Mouse (Mus musculus): ENCODE data around the gene Coro2b.

Gene Coro2b

GRCm38 (mm10) chr9:62539251-62539711 lies 2.4 kb upstream of the Coro2b start:
- no peak for DNase-seq (ENCODE audit: low spot score)

DNA sequence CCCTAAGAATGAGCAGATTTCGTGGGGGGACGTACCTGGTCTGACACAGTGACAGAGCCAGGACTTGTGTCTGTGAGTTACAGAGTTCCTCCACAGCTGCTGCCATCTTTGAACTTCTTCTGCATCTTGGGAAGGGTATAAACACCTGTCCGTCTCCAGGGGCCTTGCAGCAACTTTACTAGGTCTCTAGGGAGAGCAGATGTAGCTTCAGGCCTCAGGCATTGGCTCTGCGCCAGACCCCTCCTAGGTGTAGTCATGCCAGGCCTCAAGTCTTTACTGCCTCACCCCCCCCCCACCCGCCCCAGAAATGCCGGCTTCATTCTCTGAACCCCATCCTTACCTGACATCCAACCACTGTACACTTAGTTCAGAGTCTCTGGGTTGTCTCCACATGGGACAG lies 1.1 kb upstream of the Coro2b start:
- no peak for DNase-seq (ENCODE audit: low spot score)

GRCm38 (mm10) chr9:62536119-62536654 lies 657 bp downstream of the Coro2b start:
- DNase-seq (ENCODE audit: low spot score), result no peak

GRCm38 (mm10) chr9:62535566-62535965 lies 1.3 kb downstream of the Coro2b start:
- DNase-seq (ENCODE audit: low spot score), result no peak

DNA sequence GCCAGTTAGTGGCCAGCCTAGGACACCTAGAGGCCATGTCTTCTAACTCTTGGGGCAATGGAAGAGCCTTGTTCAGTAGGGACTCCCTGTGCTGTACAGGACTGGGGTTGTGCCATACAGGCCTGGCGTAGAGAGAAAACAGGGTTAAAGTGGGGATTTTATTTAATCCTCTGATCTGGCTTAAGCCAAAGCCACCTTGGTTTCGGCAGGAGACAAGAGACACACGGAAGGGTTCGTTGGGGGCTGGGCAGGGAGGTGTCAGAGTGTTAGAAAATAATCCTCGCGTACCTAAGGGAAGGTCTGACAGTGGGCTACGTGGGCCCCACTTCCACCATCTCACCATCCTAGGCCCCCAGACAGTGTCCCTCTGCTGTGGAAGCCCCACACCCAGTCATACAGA lies 2.2 kb downstream of the Coro2b start:
- no peak for DNase-seq (ENCODE audit: low spot score)

- no peak for DNase-seq (ENCODE audit: low spot score)
Observed at GRCm38 (mm10) chr9:62534158-62534557, 2.7 kb downstream of the Coro2b start.

DNA sequence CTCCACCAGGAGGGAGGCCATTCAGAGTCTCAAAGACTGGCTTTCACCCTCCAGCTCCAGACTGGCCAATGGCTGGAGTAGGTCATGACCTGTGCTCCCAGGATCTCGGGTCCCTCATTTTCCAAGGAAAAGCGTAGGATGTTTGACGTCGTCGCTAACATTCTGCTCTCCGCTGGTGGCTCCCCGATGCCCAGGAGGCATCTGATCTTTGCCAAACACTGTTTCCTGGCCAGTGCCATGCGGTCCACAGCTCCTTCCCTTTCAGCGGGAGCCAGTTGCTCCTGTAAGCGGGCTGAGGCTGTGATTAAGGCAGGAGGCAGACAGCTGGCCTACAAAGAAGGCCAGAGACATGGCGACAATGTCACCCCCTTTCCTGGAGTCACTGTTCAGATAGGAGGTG lies 4.0 kb downstream of the Coro2b start:
- no peak for DNase-seq (ENCODE audit: low spot score)

GRCm38 (mm10) chr9:62531459-62532275 lies 5.2 kb downstream of the Coro2b start:
- peak; percentile 29 for DNase-seq (ENCODE audit: low spot score)

DNA sequence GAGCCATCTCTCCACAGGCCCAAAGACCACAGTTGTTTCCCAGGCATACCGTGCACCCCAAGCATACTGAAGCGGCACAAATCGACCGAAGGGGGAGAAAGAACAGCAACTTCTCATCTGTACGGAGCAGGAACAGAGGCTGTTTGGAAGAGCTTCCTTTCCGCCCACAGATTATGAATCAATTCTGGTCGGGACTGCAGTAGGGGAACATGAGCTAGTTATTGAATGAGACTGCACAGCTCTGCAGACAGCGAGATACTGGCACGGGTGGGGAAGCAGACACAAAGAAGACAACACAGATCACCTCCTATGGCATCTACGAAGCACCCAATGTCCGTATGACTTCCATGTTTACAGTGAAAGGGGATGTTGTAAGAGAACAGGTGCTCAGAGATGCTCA lies 8.3 kb downstream of the Coro2b start:
- no peak for DNase-seq (ENCODE audit: low spot score)

- DNase-seq (ENCODE audit: low spot score), result no peak
Observed at GRCm38 (mm10) chr9:62526858-62527257, 10.0 kb downstream of the Coro2b start.

GRCm38 (mm10) chr9:62526451-62526850 lies 10.4 kb downstream of the Coro2b start:
- DNase-seq (ENCODE audit: low spot score), result no peak

GRCm38 (mm10) chr9:62524761-62525308 lies 12.0 kb downstream of the Coro2b start:
- DNase-seq (ENCODE audit: low spot score), result no peak

DNA sequence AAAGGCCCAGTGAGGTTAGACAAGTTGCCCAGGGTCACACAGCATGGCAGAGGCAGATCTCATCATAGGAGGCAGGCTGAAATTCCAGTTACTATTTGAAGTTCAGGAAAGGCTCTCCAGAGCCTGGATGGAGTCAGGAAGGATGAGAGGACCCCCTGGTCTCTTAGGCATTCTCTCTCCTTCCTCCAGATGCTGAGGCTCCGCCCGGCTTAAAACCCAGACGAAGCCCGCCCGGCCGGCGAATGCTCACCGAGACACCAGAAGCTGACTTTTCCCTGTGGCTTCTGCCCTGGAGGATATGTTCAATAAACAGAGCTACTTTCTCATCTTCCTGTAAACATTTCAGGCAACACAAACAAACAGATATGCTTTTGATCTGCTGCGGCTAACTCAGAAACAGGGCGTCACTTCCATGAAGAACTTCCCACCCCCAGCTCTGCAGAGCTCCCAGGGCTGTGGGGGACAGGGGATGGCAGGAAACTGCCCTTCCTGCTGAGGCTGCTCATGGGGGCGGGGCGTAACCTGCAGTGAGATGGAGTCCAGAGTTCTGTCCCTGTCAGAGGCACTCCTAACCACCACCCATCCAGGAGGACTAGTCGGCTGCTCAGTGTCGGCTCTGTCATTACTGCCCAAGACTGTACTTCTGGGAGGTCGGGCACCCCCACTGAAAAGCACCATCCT lies 13.9 kb downstream of the Coro2b start:
- DNase-seq (ENCODE audit: low spot score), result no peak

DNA sequence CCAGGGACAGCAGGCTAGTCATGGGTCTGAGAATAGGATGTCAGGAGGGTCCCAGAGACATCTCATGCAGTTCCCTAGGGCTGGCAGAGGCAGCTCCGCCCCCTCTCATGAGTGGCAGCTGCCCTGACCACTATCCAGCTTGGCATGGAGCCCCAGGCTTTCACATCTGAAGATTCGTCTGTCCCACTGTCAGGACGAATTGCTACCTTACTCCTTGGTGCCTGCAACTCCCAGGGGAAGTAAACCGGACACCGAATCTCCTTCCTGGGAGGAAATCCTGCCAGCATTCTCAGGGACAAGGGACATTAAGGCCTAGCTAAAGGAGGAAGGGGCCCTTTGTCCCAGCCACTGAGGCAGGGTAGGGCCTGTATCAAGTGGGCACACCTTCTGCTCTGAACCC lies 14.6 kb downstream of the Coro2b start:
- no peak for DNase-seq (ENCODE audit: low spot score)

DNA sequence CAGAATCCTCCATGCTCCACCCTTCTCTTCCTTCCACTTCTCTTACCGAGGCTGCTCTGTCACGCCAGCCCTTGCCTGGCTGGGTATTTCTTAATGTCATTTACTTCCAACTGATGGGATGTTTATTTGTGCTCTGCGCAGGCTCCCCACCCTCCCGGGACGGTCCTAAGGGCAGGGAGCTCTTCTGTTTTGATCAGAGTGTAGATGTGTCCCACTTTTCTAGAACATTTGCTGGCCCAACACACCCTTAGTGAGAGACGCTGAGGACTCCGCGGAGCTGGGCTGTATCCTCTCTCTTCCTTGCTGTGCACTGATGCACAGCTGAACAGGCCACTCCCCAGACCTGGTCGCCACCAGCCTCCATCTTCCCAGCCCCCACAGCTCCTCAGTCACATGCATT lies 15.3 kb downstream of the Coro2b start:
- no peak for DNase-seq (ENCODE audit: low spot score)

DNA sequence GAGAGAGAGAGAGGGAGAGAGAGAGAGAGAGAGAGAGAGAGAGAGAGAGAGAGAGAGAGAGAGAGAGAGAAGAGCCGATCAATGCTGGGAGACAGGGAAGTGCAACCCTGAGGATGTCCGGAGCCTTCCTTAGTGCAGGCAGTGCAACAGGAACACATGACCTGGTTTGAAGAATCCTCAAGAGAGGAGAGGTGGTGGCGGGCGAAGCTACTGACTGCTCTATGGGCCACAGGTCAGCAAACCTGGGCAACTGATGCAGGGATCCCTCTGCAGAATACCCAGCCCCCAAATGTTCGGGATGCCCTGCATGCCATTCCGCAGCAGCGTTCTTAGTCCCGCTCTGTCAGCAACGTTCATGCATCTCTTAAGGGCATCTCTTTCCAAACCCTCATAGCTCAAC lies 15.9 kb downstream of the Coro2b start:
- DNase-seq (ENCODE audit: low spot score), result no peak

DNA sequence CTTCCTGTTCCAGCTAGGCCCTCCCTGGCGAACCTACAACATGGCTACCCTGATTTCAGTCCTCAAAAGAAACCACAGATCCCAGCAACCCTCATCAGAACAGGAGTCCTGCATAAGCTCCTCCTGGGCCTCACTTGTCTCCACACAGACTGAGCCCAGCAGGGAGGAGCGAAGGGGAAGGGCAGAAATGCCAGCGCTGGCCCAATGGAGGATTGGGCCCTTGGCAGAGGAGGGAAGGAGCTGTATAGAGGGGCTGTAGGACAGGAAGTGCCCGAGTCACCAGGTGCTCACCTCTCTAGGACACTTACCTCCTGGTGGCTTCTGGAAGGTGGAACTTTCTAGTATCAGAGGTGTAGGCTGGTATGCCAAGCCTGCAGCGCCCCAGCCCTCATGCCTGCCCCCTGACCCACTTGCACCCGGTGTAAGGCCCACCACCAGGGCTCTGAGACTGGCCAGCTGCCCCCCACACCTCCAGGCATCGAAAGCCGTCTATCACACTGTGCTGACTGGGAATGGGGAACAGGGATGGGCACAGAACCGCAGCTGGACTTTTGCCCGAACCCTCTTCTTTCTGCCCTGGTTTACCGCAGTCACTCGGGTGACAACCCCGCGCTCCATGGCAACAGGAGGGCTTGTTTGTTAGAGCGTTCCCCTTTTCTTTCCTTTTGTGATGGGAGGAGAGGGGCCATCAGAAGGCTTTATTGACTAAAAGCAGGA lies 16.9 kb downstream of the Coro2b start:
- DNase-seq (ENCODE audit: low spot score), result no peak

- no peak for DNase-seq (ENCODE audit: low spot score)
Observed at GRCm38 (mm10) chr9:62519334-62519733, 17.5 kb downstream of the Coro2b start.

DNA sequence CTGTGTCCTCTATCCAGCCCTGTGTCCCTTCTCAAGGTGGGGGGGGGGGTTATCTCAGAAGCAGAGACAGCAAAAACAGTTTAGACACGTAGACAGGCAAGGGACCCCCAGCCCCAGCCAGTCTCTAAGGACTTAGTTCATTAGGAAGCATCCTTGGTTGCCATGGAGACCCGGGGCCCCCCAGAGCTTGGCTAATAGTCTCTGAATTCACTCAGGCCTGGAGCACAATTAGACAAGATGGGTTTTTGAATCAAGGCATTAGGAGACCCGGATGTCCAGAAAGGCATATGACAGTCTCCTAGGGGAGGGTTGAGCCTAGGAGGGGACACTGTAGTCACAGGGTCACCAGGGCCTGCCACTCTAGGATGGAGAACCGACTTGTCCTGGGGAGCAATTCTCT lies 18.3 kb downstream of the Coro2b start:
- DNase-seq (ENCODE audit: low spot score), result no peak

GRCm38 (mm10) chr9:62517112-62517957 lies 19.5 kb downstream of the Coro2b start:
- DNase-seq (ENCODE audit: low spot score), result no peak

DNA sequence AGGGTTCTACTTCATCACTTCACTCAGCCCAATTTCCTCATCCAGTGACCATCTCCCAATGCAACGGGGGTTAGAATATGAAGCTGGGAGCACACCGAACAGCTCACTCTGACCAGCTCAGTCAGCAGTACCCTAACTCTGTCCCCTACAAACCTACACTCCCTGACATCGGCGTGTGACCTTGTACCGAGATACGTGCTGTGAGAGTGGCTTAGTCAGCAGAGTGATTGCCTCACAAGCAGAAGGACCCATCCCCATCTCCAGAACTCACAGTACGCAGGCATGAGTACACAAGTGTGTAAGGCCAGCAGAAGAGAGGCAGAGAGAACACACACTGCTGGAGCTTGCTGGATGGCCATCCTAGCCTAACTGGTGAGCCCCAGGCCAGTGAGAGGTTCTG lies 21.7 kb downstream of the Coro2b start:
- DNase-seq (ENCODE audit: low spot score), result no peak
